In the genomic region with DNA sequence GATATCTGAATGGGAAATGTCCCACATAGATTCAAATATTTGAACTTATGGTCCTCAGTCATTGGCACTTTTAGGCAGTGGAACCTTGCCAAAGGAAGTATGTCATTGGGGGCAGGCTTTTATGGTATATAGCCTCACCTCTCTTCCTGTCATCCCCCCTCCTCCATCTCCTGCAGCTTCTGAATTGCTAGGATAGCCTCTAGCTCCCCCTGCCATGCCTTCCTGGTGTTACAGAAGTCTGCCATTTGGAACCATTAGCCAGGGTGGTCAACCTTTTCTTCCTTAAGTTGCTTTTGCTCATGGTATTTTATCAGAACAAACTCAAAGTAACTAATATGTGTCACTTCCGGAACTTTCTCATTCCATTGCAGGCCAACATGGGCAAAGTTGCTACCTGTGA, we compare ENCODE assay signal across 19 mouse cellular contexts. TPM values are rescaled to one million over a fixed set of nuclear protein-coding genes. Genes with fewer than 3 reads are reported as not detected.
DNase-seq lines count a peak whose midpoint lies in the region; ATAC-seq and TF ChIP-seq lines count a peak whose summit lies in the region.
"Had no signal": no experiment of that assay in that cellular context is flagged by ENCODE, and none has a peak within 500 bp of the region (broad histone marks: within the 10 kb centered on the region; RNA-seq: fewer than 3 reads in every experiment).

No protein-coding gene starts in this region.

- H3K9me3 ChIP-seq in intestine, postnatal 0 days (ENCODE audit: control insufficient read depth), result no peaks in the 10 kb centered on the region
- no peaks in the 10 kb centered on the region for H3K9me3 ChIP-seq in intestine, embryonic 15.5 days
- H3K9me3 ChIP-seq: embryonic facial prominence, embryonic 15.5 days; forebrain, embryonic 15.5 days; heart, embryonic 13.5 days; hindbrain, embryonic 15.5 days had no signal

- no peak overlapping the region for H3K4me3 ChIP-seq in intestine, postnatal 0 days (ENCODE audit: low read depth, low read length)
- H3K4me3 ChIP-seq in intestine, embryonic 15.5 days (replicated peaks), result no peak overlapping the region
- H3K4me3 ChIP-seq: embryonic facial prominence, embryonic 15.5 days; erythroblast, embryonic 14.5 days; forebrain, embryonic 15.5 days; heart, embryonic 13.5 days; hindbrain, embryonic 15.5 days had no signal

- H3K4me1 ChIP-seq in intestine, postnatal 0 days (replicated peaks; ENCODE audit: control insufficient read depth, insufficient read depth, low read length), result no peaks in the 10 kb centered on the region
- H3K4me1 ChIP-seq in intestine, embryonic 15.5 days (replicated peaks), result no peaks in the 10 kb centered on the region; the same call in 1 of the 2 replicates
- H3K4me1 ChIP-seq: heart, embryonic 13.5 days had no signal

- peak; percentile 8 for DNase-seq in thymus, postnatal 0 days (ENCODE audit: low spot score)
- no peak for DNase-seq in thymus, postnatal 10 days (ENCODE audit: low spot score in 2 of 2)
- DNase-seq in ZHBTc4 (ENCODE audit: low read depth, low spot score), result peak; percentile 77
- DNase-seq in urinary bladder, postnatal 25 days (ENCODE audit: low spot score), result no peak
- DNase-seq in ovary, postnatal 14 days (ENCODE audit: low spot score), result no peak
- DNase-seq: adrenal gland, adult 2 months; adrenal gland, postnatal 25 days; cerebellum, adult 2 months; cerebellum, postnatal 10 days; embryo, embryonic 11 days; gastrocnemius, postnatal 25 days; heart, postnatal 36 days had no signal

- peak; percentile 30; the same call in 1 of the 2 replicates for TF ChIP-seq CTCF in intestine, postnatal 0 days (IDR thresholded peaks at IDR 0.05; ENCODE audit: low read depth)

- H3K27ac ChIP-seq in intestine, postnatal 0 days (ENCODE audit: low read depth, low read length), result no peak overlapping the region
- no peak overlapping the region for H3K27ac ChIP-seq in intestine, embryonic 15.5 days
- H3K27ac ChIP-seq: embryonic facial prominence, embryonic 15.5 days; forebrain, embryonic 15.5 days; heart, embryonic 13.5 days; hindbrain, embryonic 15.5 days had no signal

- ATAC-seq in intestine, postnatal 0 days, result no peak
- no peak for ATAC-seq in intestine, embryonic 15.5 days
- ATAC-seq: forebrain, embryonic 15.5 days had no signal

- H3K9ac ChIP-seq in intestine, postnatal 0 days (ENCODE audit: low read depth, low read length), result no peak overlapping the region
- H3K9ac ChIP-seq in intestine, embryonic 15.5 days, result no peak overlapping the region
- H3K9ac ChIP-seq: embryonic facial prominence, embryonic 15.5 days; forebrain, embryonic 15.5 days; heart, embryonic 13.5 days; hindbrain, embryonic 15.5 days had no signal

- no peaks in the 10 kb centered on the region for H3K27me3 ChIP-seq in intestine, postnatal 0 days (replicated peaks; ENCODE audit: control insufficient read depth, insufficient read depth, low read length)
- no peaks in the 10 kb centered on the region for H3K27me3 ChIP-seq in intestine, embryonic 15.5 days (replicated peaks)
- H3K27me3 ChIP-seq: embryonic facial prominence, embryonic 15.5 days; forebrain, embryonic 15.5 days; heart, embryonic 13.5 days; hindbrain, embryonic 15.5 days had no signal

- WGBS in intestine, postnatal 0 days, result 97% methylated on average over 1 of the region's 1 CpGs
- 95% methylated on average over 1 of the region's 1 CpGs for WGBS in intestine, embryonic 15.5 days

- no peaks in the 10 kb centered on the region for H3K36me3 ChIP-seq in intestine, postnatal 0 days (ENCODE audit: control insufficient read depth, insufficient read depth)
- H3K36me3 ChIP-seq in intestine, embryonic 15.5 days, result no peaks in the 10 kb centered on the region
- H3K36me3 ChIP-seq: embryonic facial prominence, embryonic 15.5 days; forebrain, embryonic 15.5 days; heart, embryonic 13.5 days; hindbrain, embryonic 15.5 days had no signal

- no peak overlapping the region for H3K4me2 ChIP-seq in intestine, postnatal 0 days (replicated peaks; ENCODE audit: low read depth)
- no peak overlapping the region for H3K4me2 ChIP-seq in intestine, embryonic 15.5 days (replicated peaks)
- H3K4me2 ChIP-seq: embryonic facial prominence, embryonic 15.5 days; forebrain, embryonic 15.5 days; heart, embryonic 13.5 days; hindbrain, embryonic 15.5 days had no signal

RNA-seq across cellular contexts. Expression of gene Zfp64, which starts 32.7 kb away (rescaled TPM):
- polyA plus RNA-seq in intestine, postnatal 0 days (2015; fragmentation: Nextera tagmentation; extraction: Ambion mirVana), result 10.7 and 12.9 TPM in 2 replicates
- 29.3 and 31.9 TPM in 2 replicates for polyA plus RNA-seq in intestine, embryonic 15.5 days (2015; fragmentation: Nextera tagmentation; extraction: Ambion mirVana)
- 33.8 and 35.0 TPM in 2 replicates for polyA plus RNA-seq in thymus, postnatal 0 days (2015; fragmentation: Nextera tagmentation; extraction: Ambion mirVana)

Comparison
In these comparisons a context has a peak if more than half of its experiments do, and no peak if none do; other contexts are left out.
1. DNase-seq: peak in thymus, postnatal 0 days (single experiment) and ZHBTc4 (single experiment); none in thymus, postnatal 10 days (0 of 2), urinary bladder, postnatal 25 days (single experiment) and ovary, postnatal 14 days (single experiment).